Mouse (Mus musculus) cerebellum, adult 2 months (tissue): ENCODE measurements at regions not wholly inside any gene's neighbourhood (a gene's known extent, or its start where the extent isn't known, plus 50 kb on each side); places are given as distances from the start of the nearest gene placed in this dataset.

Source experiments
- CTCF ChIP-seq: fragments of 200-500 bp; IDR thresholded peaks from 2 replicates; pipeline ENCODE4 v1.5.1; 2011; ENCODE audit warnings: low read depth, mild to moderate bottlenecking, control low read depth, low read length, moderate library complexity, borderline replicate concordance; ENCODE audit not compliant: insufficient read depth
- POLR2A ChIP-seq: fragments of 200-500 bp; IDR thresholded peaks from 2 replicates; pipeline ENCODE4 v1.6.1; 2011; ENCODE audit warnings: low read length, control low read depth, borderline replicate concordance; ENCODE audit not compliant: insufficient read depth

DNA sequence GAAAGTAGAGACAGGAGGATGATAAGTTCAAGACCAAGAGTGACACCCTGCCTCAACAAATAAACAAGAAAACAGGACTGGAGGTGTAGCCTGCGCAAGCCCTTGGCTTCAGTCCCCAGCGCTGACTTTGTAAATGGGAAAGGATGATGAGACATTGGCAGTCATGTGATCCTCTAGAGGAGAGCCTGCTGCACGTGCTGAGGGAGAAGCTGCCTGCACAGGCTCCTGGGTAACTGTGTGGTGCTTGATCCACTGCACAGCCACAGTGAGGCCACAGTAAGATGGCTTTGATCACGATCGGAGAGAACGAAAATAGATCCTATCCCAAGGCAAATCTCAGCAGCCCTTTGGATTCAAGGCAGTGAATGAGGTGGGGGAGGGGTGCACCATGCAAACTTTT, 54.4 kb upstream of the Elk3 start:
- no peak for TF ChIP-seq POLR2A
- no peak for TF ChIP-seq CTCF
